Mouse (Mus musculus) adrenal gland, adult 2 months (tissue): ENCODE measurements around the gene Dlg1. TPM values are rescaled to one million over a fixed set of nuclear protein-coding genes. Genes with fewer than 3 reads are reported as not detected.

Experiments used
- DNase-seq: peaks from one replicate; pipeline ENCODE4 v3.0.0; 2021
- polyA plus RNA-seq: library from polyadenylated mRNA; depleted of rRNA; stranded (reverse); fragments of >200 nt; gene quantifications from 2 replicates; pipeline ENCODE4 v1.2.3, GENCODE M21; 2012
- total RNA-seq, 2 experiments: library from RNA; stranded (reverse); gene quantifications; 2 replicates each; pipeline ENCODE4 v1.2.3; 2021

The Dlg1 gene
- total and polyA plus RNA-seq, 3 experiments = 12.0 to 102 (median 68.4) TPM

- DNase-seq = no peak
Observed at GRCm38 (mm10) chr16:31846763-31847162, 183.5 kb downstream of the Dlg1 start.

DNA sequence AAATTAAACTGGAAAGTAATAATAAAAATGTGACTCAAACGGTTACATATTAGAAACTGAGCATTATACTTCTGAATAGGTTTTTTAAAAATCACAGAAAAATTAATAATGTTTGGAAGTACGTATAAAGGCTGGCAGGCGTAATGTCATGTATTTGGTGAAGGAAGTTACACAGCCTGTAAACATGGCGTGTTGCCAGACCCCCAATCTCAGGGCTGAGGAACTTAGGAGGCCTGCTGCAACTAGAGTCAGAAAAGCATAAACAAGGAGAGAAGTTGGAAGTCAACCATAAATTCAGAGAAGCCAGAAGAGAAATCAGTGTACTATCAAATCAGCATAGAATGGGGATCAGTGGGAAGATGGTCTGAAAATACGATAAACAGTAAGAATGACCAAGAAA lies 200.7 kb downstream of the Dlg1 start:
- DNase-seq = no peak

- DNase-seq = no peak
Observed at GRCm38 (mm10) chr16:31865242-31865641, 202.0 kb downstream of the Dlg1 start.

- no peak for DNase-seq
Observed at GRCm38 (mm10) chr16:31866911-31867310, 203.7 kb downstream of the Dlg1 start.

GRCm38 (mm10) chr16:31867736-31868135 lies 204.5 kb downstream of the Dlg1 start:
- no peak for DNase-seq

DNA sequence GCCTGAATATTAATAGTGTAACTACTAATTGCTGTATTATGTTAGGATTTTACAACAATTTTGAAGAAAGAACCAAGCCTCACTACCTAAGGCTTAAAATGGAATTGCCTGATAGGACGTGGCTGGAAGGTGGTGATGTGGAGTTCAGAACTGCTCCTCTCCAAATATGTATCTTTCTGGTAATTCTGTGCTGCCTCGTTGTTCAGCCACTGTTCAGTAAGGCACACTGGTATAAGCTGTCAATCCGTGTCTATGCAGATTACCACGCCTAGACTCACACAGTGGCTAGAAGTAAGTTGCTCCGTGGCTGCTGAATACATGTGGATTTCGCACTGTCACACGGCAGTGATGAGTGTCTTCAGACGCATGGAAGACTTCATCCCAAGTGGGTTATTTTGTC lies 210.5 kb downstream of the Dlg1 start:
- no peak for DNase-seq

GRCm38 (mm10) chr16:31875391-31875790 lies 212.1 kb downstream of the Dlg1 start:
- DNase-seq = no peak

DNA sequence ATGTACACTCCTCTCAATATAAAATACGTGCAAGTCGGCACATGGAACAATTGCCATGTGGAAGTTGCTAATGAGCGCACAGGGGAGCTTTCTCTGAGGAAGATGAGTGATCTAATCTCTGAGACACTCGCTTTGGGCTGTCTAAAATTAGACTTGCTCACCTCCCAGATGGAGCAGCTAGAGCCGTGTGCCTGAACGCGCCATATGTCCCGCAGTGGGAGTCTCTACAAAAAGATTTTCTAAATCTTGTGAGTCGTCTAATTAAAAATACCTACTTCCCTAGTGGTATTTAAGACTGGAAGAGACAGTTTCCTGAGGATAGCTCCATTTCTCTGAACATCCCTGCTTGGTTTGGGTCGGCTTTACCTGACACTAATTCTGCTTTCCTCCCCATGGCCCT lies 213.1 kb downstream of the Dlg1 start:
- no peak for DNase-seq

DNA sequence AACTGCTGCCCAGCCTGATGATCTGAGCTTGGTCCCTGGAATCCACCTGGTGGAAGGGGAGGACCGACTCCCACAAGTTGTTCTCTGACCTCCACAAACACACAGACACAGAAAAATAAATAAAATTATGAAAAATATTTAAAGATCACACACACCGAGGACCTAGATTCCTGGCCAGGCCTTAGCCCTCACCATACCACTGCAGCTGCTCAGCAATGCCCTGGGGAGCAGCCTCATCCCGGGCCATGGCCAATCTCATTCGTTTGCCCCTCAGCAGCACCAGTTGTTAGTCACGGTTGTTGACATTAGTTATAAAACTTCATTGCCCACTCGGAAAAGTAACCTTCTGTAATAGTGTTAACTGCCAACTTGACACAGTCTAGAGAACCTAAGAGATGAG lies 214.8 kb downstream of the Dlg1 start:
- DNase-seq = no peak

DNA sequence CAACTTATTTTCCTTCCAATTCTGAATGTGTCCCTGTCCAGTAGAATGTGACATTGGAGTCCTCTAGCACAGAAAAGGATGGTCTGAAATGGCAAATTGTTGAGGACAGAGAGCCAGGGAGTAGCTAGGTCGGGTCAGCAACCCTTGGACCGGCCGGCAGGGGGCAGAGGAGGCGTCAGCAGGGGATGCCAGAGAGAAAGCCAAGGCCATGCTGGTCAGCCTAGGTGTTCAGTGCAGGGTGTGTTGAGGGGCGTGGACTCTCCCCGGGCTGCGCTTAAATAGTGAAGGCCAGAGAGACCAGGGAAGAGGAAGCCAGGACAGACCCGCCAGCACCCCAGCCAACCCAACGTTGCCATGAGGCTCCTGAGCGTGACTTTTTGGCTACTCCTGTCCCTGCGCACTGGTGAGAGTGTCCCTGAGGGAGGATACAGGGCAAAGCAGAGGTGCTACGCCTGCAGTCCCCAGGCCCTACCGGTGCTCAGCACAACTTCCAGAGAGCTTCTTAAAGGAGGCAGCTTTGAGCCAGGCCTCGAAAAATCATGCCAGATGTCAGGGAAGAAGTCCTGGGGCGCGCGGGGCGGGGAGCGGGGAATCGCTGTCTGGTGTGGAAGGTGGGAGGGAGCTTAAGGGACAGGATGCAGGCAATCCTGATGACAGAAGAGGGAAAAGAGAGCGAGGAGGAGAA lies 215.5 kb downstream of the Dlg1 start, which contains the start of gene Meltf:
Meltf (plus strand) TSS at position 238 of the 685 bp plus-strand sequence.
- peak; percentile 85 for DNase-seq

DNA sequence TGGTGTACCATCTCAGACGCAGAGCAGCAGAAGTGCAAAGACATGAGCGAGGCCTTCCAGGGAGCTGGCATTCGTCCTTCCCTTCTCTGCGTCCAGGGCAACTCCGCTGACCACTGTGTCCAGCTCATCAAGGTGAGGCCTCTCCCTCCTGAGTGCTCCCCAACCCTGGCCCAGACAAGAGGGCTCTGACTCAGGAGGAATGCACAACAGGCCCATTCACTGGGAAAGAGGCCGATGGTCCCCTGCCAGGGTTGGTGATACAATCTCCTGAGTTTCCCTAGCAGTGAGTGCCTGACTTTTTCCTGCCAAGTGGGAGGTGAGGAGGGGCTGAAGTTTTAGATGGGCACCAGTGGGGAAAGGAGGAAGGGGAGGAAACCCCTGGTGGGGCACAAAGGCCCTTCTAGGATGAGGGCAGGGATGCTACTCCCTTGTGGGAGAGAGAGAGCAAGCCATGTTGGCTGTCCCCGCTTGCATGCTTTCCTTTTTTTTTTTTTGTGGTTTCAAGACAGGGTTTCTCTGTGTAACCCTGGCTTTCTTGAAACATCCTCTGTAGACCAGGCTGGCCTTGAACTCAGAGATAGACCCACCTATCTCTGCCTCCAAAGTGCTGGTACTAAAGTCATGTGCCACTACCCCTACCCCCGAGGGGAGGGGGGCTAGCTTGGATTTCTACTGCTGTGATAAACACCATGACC lies 217.1 kb downstream of the Dlg1 start:
- no peak for DNase-seq

DNA sequence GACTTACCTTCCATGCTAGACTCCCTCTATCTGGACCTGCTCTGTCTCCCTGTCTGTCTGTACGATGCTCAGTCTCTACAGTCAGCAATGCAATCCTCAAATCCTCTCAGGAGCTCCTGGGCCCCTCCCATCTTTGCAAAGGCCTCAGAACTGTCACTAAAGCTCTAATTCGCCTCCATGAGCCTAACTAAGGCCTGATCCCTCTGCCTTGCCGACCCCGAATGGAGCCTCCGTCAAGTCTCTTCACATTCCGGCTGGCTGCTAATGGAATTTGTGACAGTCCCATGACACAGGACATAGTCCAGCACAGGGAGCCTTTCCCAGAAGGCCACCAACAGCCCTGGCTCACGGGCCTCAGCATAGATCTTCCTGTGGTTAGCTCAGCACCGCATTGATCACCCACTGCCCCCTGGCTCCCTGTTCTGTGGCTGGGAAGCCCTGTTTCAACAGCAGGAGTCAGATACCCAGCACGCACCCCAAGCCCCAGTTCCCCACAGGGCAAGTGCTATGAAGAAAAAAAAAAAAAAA lies 219.2 kb downstream of the Dlg1 start:
- no peak for DNase-seq

DNA sequence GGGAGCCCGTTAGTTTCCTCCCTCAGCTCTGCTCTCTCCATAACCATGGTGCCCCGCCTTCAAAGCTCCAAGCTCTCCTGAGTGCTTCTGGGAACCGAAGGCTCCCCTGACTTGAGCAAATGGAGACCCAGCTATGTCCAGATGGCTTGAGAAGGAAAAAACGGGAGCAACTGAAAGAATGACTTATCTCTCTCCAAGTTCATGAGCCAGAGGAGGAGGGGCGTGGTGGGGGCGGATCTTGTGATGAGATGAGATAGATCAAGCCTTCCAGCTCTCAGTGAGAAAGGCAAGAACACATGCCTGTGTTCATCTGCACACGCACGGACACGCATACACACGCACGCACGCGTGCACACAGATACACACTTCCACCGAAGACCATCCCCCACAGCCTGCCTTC lies 220.1 kb downstream of the Dlg1 start:
- DNase-seq = peak; percentile 15

DNA sequence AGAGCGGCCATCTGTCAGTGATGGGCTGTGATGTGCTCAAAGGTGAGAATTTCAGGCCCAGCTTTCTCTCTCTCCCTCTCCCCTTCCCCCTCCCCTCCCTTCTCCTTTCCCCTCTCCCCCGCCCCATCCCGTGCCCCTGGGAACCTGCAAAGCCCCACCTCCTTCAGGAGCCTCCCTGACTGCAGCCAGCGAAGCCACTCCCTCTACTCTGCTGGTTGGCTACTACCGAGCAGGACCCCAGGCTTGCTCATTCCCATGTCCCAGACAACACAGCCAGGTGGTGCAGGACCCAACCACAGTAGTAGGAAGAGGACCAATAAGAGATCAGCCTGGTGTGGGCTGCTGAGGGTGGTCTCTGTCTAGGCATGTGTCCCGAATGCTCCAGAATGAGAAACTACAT lies 220.7 kb downstream of the Dlg1 start:
- DNase-seq = no peak

- DNase-seq = no peak
Observed at GRCm38 (mm10) chr16:31890907-31891306, 227.7 kb downstream of the Dlg1 start.

GRCm38 (mm10) chr16:31893396-31894141 lies 230.3 kb downstream of the Dlg1 start:
- DNase-seq = no peak

DNA sequence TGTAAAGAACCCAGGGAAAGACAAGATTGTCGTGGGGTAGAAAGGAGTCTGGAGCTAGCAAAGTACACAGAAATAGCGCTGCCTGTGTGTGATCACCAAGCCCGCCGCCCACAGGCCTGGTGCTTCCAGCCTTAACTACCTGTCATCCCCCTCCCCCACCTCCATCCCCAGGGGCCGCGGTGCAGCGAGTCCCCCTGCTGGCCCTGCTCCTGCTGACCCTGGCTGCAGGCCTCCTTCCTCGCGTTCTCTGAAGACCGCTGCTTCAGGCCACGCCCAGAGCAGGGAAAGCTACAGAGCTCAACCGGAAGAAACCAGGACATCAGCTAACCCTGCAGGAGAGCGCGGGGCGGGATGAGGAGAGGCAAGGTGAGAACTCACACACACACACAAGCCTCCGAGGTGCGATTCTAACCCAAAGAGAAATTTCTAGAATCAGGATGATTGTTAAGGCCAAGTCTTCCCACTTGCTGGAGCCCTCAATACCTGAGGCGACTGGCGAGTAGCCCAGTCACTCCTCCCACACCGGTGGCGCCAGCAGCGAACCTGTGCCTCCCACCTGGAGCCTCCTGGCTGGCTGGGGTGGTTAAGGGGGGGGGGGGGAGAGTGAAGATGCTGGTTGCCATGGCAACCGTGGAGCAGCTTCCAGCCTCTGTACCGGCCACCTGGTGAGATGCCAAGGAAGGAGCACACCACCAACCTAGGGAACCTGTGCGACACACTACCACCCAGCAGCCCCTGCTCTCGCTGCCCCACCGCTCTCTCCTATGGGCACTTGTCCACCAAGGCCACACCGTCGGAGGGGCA lies 233.9 kb downstream of the Dlg1 start:
- DNase-seq = no peak

DNA sequence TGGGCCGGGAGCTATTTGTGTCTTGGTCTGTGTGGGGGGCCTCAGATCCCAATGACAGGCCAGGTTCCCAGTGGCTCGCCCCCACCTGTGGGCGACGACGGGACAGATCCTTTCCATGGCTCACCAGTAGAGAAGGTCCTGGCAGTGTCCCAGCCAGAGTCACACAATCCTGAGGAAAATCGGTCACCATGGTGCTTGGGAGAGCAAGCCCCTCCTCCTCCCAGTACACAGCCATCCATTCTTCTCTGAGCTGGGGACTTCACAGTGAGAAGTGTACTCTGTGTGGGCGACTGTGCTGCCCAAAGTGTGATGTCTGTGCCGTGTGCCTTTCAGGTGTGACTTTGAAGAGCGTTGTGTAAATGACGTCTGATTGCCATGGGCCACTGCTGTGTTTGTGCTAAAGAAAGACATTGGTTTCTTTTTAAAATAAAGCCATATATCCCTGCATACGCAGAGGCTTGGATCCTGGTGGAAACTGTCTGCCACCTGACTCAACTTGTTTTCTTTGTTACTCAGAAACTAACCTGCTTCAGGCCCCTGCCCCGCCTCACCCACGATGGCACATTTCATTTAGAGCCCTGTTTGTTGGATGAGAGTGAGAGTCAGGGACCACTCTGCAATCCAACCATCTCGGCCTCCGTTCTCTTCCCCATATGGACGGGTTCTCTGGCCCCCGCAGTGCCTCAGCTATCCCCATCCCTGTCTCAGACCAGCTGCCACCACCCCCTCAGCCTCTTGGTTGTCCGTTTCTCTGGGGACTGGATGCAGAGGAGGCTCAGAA lies 235.5 kb downstream of the Dlg1 start:
- no peak for DNase-seq

- DNase-seq = no peak
Observed at GRCm38 (mm10) chr16:31901886-31902285, 238.6 kb downstream of the Dlg1 start.

- no peak for DNase-seq
Observed at GRCm38 (mm10) chr16:31903239-31903638, 240.0 kb downstream of the Dlg1 start.

DNA sequence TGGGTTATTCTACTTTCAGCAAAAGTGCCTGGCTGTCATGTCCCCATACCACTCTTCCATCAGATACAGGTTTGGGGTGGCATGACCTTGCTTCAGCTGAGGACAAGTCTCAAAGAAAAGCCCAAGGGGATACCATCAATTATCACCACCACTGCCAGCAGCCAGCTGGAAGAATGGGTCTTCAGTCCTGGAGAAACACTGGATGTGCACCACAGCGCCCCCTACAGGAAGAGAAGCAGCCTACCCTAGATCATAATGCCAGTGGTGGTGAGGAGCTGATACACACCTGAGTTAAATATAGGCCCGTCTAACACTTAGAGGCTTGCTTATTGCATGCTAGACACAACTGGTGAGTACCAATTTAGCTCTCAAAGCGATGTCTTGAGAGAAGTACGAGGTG lies 242.1 kb downstream of the Dlg1 start:
- DNase-seq = no peak
